In genomic region chrX:56839369-56839768, GRCm38 (mm10) we compare ENCODE assay signal across 10 mouse cellular contexts. TPM values are rescaled to one million over a fixed set of nuclear protein-coding genes. Genes with fewer than 3 reads are reported as not detected.
DNase-seq lines count a peak whose midpoint lies in the region; ATAC-seq and TF ChIP-seq lines count a peak whose summit lies in the region.
"Had no signal": no experiment of that assay in that cellular context is flagged by ENCODE, and none has a peak within 500 bp of the region (broad histone marks: within the 10 kb centered on the region; RNA-seq: fewer than 3 reads in every experiment).

No protein-coding gene starts in this region.

- no peak for ATAC-seq in neural tube, embryonic 15.5 days (ENCODE audit: low FRiP score)
- ATAC-seq in granulocyte monocyte progenitor cell, adult 5-6 weeks (replicated peaks; ENCODE audit: poor library complexity, severe bottlenecking) = peak; percentile 56; the same call in 1 of the 2 replicates
- ATAC-seq in midbrain, postnatal 0 days (ENCODE audit: low FRiP score) = no peak
- ATAC-seq in intestine, embryonic 15.5 days = no peak

- H3K4me3 ChIP-seq in heart, adult 2 months = no peak overlapping the region
- H3K4me3 ChIP-seq in neural tube, embryonic 15.5 days (replicated peaks) = no peak overlapping the region
- H3K4me3 ChIP-seq in midbrain, postnatal 0 days (ENCODE audit: low read depth, low read length) = no peak overlapping the region
- H3K4me3 ChIP-seq in intestine, embryonic 15.5 days (replicated peaks) = no peak overlapping the region
- H3K4me3 ChIP-seq: neural tube, embryonic 13.5 days had no signal

- H3K36me3 ChIP-seq in heart, adult 2 months (ENCODE audit: control insufficient read depth, insufficient read depth, low read length) = no peaks in the 10 kb centered on the region
- H3K36me3 ChIP-seq in neural tube, embryonic 15.5 days = no peaks in the 10 kb centered on the region
- H3K36me3 ChIP-seq in midbrain, postnatal 0 days (ENCODE audit: insufficient read depth, low read length) = no peaks in the 10 kb centered on the region
- H3K36me3 ChIP-seq in intestine, embryonic 15.5 days = no peaks in the 10 kb centered on the region
- H3K36me3 ChIP-seq: neural tube, embryonic 13.5 days had no signal

- no peaks in the 10 kb centered on the region for H3K9me3 ChIP-seq in neural tube, embryonic 15.5 days (replicated peaks)
- no peaks in the 10 kb centered on the region for H3K9me3 ChIP-seq in midbrain, postnatal 0 days (ENCODE audit: low read length)
- no peaks in the 10 kb centered on the region for H3K9me3 ChIP-seq in intestine, embryonic 15.5 days
- H3K9me3 ChIP-seq: neural tube, embryonic 13.5 days had no signal

- H3K27ac ChIP-seq in heart, adult 2 months = no peak overlapping the region
- H3K27ac ChIP-seq in neural tube, embryonic 15.5 days (replicated peaks) = no peak overlapping the region
- no peak overlapping the region for H3K27ac ChIP-seq in midbrain, postnatal 0 days (ENCODE audit: low read depth, low read length)
- no peak overlapping the region for H3K27ac ChIP-seq in intestine, embryonic 15.5 days
- H3K27ac ChIP-seq: neural tube, embryonic 13.5 days had no signal

- no peaks in the 10 kb centered on the region for H3K79me2 ChIP-seq in heart, adult 2 months (replicated peaks; ENCODE audit: control insufficient read depth, insufficient read depth, low read length)

- no peak for TF ChIP-seq POLR2A in heart, adult 2 months (IDR thresholded peaks at IDR 0.05; ENCODE audit: insufficient read depth, low read depth, low read length)

- intact Hi-C loops in heart, adult 2 months (cut with DNase I) = loop anchor here (1.0 to 2.0 kb wide), 2 partner anchors 85 to 189 kb away; no protein-coding TSS in a partner anchor

- no peak for DNase-seq in heart, adult 2 months
- DNase-seq in heart, adult 11 months = no peak
- DNase-seq in neural tube, embryonic 10.5 days (ENCODE audit: extremely low spot score, low spot score) = peak; percentile 13
- peak; percentile 35 for DNase-seq in ZHBTc4 (ENCODE audit: low read depth, low spot score)
- DNase-seq in midbrain, postnatal 0 days (ENCODE audit: low spot score) = peak; percentile 36

- no peak overlapping the region for H3K4me2 ChIP-seq in neural tube, embryonic 15.5 days
- no peak overlapping the region for H3K4me2 ChIP-seq in midbrain, postnatal 0 days (ENCODE audit: low read depth, low read length, poor library complexity, severe bottlenecking)
- no peak overlapping the region for H3K4me2 ChIP-seq in intestine, embryonic 15.5 days (replicated peaks)
- H3K4me2 ChIP-seq: neural tube, embryonic 13.5 days had no signal

- TF ChIP-seq CTCF in heart, adult 2 months (IDR thresholded peaks at IDR 0.05) = peak; percentile 78
- TF ChIP-seq CTCF in midbrain, postnatal 0 days (IDR thresholded peaks at IDR 0.05) = peak; percentile 82

- H3K27me3 ChIP-seq in heart, adult 2 months (ENCODE audit: control insufficient read depth, insufficient read depth, low read length) = no peaks in the 10 kb centered on the region
- H3K27me3 ChIP-seq in neural tube, embryonic 15.5 days (replicated peaks) = no peaks in the 10 kb centered on the region
- no peaks in the 10 kb centered on the region for H3K27me3 ChIP-seq in midbrain, postnatal 0 days (ENCODE audit: insufficient read depth, low read length)
- H3K27me3 ChIP-seq in intestine, embryonic 15.5 days (replicated peaks) = no peaks in the 10 kb centered on the region
- H3K27me3 ChIP-seq: neural tube, embryonic 13.5 days had no signal

- H3K9ac ChIP-seq in heart, adult 2 months (ENCODE audit: low read depth, low read length) = no peak overlapping the region
- H3K9ac ChIP-seq in neural tube, embryonic 15.5 days (replicated peaks) = no peak overlapping the region
- H3K9ac ChIP-seq in midbrain, postnatal 0 days (replicated peaks; ENCODE audit: low read length, poor library complexity, severe bottlenecking) = no peak overlapping the region
- H3K9ac ChIP-seq in intestine, embryonic 15.5 days = no peak overlapping the region
- H3K9ac ChIP-seq: neural tube, embryonic 13.5 days had no signal

- H3K4me1 ChIP-seq in heart, adult 2 months (ENCODE audit: control insufficient read depth, insufficient read depth, low read length) = no peaks in the 10 kb centered on the region
- H3K4me1 ChIP-seq in neural tube, embryonic 15.5 days = no peaks in the 10 kb centered on the region
- no peaks in the 10 kb centered on the region for H3K4me1 ChIP-seq in midbrain, postnatal 0 days (ENCODE audit: insufficient read depth, low read length)
- no peaks in the 10 kb centered on the region for H3K4me1 ChIP-seq in intestine, embryonic 15.5 days (replicated peaks)
- H3K4me1 ChIP-seq: neural tube, embryonic 13.5 days had no signal

- TF ChIP-seq EP300 in heart, adult 2 months (IDR thresholded peaks at IDR 0.05; ENCODE audit: insufficient read depth, low read depth, low read length) = no peak

RNA-seq across cellular contexts. Expression of gene Map7d3, which starts 17.2 kb away (rescaled TPM):
- total RNA-seq in heart, adult 2 months (2021) = under 1 TPM; 0.31 to 0.43 TPM
- 0.04 and 0.12 TPM in 2 replicates for polyA plus RNA-seq in heart, adult 2 months (2012; rRNA removed)
- 0.52 and 0.63 TPM in 2 replicates for polyA plus RNA-seq in neural tube, embryonic 15.5 days (2015; fragmentation: Nextera tagmentation; extraction: Ambion mirVana)
- 6.4 and 7.1 TPM in 2 replicates for total RNA-seq in granulocyte monocyte progenitor cell, adult 5-6 weeks (2014; fragmentation: Nextera tagmentation)
- 4.9 and 8.6 TPM in 2 replicates for total RNA-seq in granulocyte monocyte progenitor cell, adult 5-6 weeks (2017)
- total RNA-seq in midbrain, postnatal 0 days (2014; rRNA removed) = not detected in 2 replicates
- 0.33 and 0.53 TPM in 2 replicates for polyA plus RNA-seq in midbrain, postnatal 0 days (2015; fragmentation: Nextera tagmentation; extraction: Ambion mirVana)
- polyA plus RNA-seq in intestine, embryonic 15.5 days (2015; fragmentation: Nextera tagmentation; extraction: Ambion mirVana) = 1.7 and 2.0 TPM in 2 replicates
- total RNA-seq: layer of hippocampus, adult 8-10 months had no signal

RNA-seq across cellular contexts. Expression of gene Adgrg4, which starts 30.6 kb away (rescaled TPM):
- total RNA-seq in heart, adult 2 months (2021) = not detected
- not detected in 2 replicates for polyA plus RNA-seq in heart, adult 2 months (2012; rRNA removed)
- not detected in 2 replicates for polyA plus RNA-seq in neural tube, embryonic 15.5 days (2015; fragmentation: Nextera tagmentation; extraction: Ambion mirVana)
- not detected in 2 replicates for total RNA-seq in granulocyte monocyte progenitor cell, adult 5-6 weeks (2014; fragmentation: Nextera tagmentation)
- total RNA-seq in granulocyte monocyte progenitor cell, adult 5-6 weeks (2017) = not detected in 2 replicates
- total RNA-seq in midbrain, postnatal 0 days (2014; rRNA removed) = 0.11 TPM in 1 of 2 replicates, not detected in the other
- polyA plus RNA-seq in midbrain, postnatal 0 days (2015; fragmentation: Nextera tagmentation; extraction: Ambion mirVana) = not detected in 2 replicates
- 0.31 and 0.33 TPM in 2 replicates for polyA plus RNA-seq in intestine, embryonic 15.5 days (2015; fragmentation: Nextera tagmentation; extraction: Ambion mirVana)
- total RNA-seq: layer of hippocampus, adult 8-10 months had no signal
- polyA plus RNA-seq: neural tube, embryonic 13.5 days had no signal

Comparison
In these comparisons a context has a peak if more than half of its experiments do, and no peak if none do; other contexts are left out.
1. DNase-seq: peak in neural tube, embryonic 10.5 days (single experiment), ZHBTc4 (single experiment) and midbrain, postnatal 0 days (single experiment); none in heart, adult 2 months (0 of 2) and heart, adult 11 months (single experiment).